Mouse (Mus musculus) embryonic facial prominence, embryonic 10.5 days (tissue): ENCODE results near the gene Idua. TPM values are rescaled to one million over a fixed set of nuclear protein-coding genes. Genes with fewer than 3 reads are reported as not detected.
A peak's percentile ranks its signal among the peaks of the same experiment; 100 is the strongest.
"Not testable (repeated sequence)": the region's sequence is repeated elsewhere in the genome, so short reads cannot be mapped to it uniquely, and the experiment has no call there.

Experiments
- DNase-seq: peaks from one replicate; pipeline ENCODE4 v3.0.0-alpha.2; 2017; ENCODE audit warnings: low spot score
- H3K27ac ChIP-seq: fragments of 300-500 bp; sonication (generic); replicated peaks from 2 replicates; pipeline ENCODE4 v1.5.1; 2016; ENCODE audit warnings: mild to moderate bottlenecking
- H3K27me3 ChIP-seq: fragments of 300-500 bp; sonication (generic); replicated peaks from 2 replicates; pipeline ENCODE4 v1.6.1; 2016; ENCODE audit warnings: low read depth, mild to moderate bottlenecking; ENCODE audit not compliant: poor library complexity, severe bottlenecking
- H3K36me3 ChIP-seq: fragments of 300-500 bp; sonication (generic); replicated peaks from 2 replicates; pipeline ENCODE4 v1.6.1; 2016; ENCODE audit warnings: mild to moderate bottlenecking, moderate library complexity
- H3K4me1 ChIP-seq: fragments of 300-500 bp; sonication (generic); 2 replicates; pipeline ENCODE4 v1.6.1; 2016
- H3K4me3 ChIP-seq: fragments of 300-500 bp; sonication (generic); 2 replicates; pipeline ENCODE4 v1.5.1; 2016; ENCODE audit warnings: mild to moderate bottlenecking, moderate library complexity
- H3K9me3 ChIP-seq: fragments of 300-500 bp; sonication (generic); 2 replicates; pipeline ENCODE4 v1.6.1; 2016; ENCODE audit warnings: mild to moderate bottlenecking
- WGBS: fragments of 180-500 bp; shearing (Covaris S2); methylation state at CpG from one replicate; pipeline ENCODE4 v1.1.7; 2016; 5-methylcytosine and 5-hydroxymethylcytosine counted together
- polyA plus RNA-seq: library from polyadenylated mRNA; unstranded; fragments of >200 nt; fragmentation: Nextera tagmentation; extraction: Ambion mirVana; gene quantifications from 2 replicates; pipeline ENCODE4 v1.2.1, GENCODE M21; 2016

Gene Idua
- 9.3 and 9.6 TPM in 2 replicates for polyA plus RNA-seq

- peak within 1 kb of the TSS; percentile 81 for H3K4me3 ChIP-seq
- H3K27ac ChIP-seq, result peak within 1 kb of the TSS; percentile 86
- H3K4me1 ChIP-seq, result peaks cover 20% of the 10 kb centered on the region
- H3K36me3 ChIP-seq, result peaks cover 35% of the 10 kb centered on the region
- H3K9me3 ChIP-seq, result no peaks in the 10 kb centered on the region
- peaks cover 6% of the 10 kb centered on the region; the same call in 1 of the 2 replicates for H3K27me3 ChIP-seq
- WGBS, result 11% methylated on average over 24 of the region's 24 CpGs
- peak; percentile 16 for DNase-seq
Observed at GRCm38 (mm10) chr5:108659698-108660631, at the start of gene Idua. Gene Idua, plus strand, starts transcription at chr5:108660331.

GRCm38 (mm10) chr5:108610426-108610825, 49.7 kb upstream of the Idua start:
- no peaks in the 10 kb centered on the region for H3K4me1 ChIP-seq
- peaks cover 98% of the 10 kb centered on the region for H3K36me3 ChIP-seq
- H3K4me3 ChIP-seq, result no peak overlapping the region
- H3K9me3 ChIP-seq, result no peaks in the 10 kb centered on the region
- WGBS, result 100% methylated on average over 1 of the region's 1 CpGs
- no peak for DNase-seq
- H3K27me3 ChIP-seq, result no peaks in the 10 kb centered on the region
- no peak overlapping the region for H3K27ac ChIP-seq

- Histone ChIP-seq H3K4me3 (no peak overlapping the region), H3K27ac (no peak overlapping the region), H3K9me3 (no peaks in the 10 kb centered on the region), H3K36me3 (peaks cover 75% of the 10 kb centered on the region), H3K27me3 (no peaks in the 10 kb centered on the region), H3K4me1 (no peaks in the 10 kb centered on the region)
- WGBS, result 88% methylated on average over 2 of the region's 2 CpGs
- DNase-seq, result no peak
Observed at GRCm38 (mm10) chr5:108621870-108622269, 38.3 kb upstream of the Idua start.

DNA sequence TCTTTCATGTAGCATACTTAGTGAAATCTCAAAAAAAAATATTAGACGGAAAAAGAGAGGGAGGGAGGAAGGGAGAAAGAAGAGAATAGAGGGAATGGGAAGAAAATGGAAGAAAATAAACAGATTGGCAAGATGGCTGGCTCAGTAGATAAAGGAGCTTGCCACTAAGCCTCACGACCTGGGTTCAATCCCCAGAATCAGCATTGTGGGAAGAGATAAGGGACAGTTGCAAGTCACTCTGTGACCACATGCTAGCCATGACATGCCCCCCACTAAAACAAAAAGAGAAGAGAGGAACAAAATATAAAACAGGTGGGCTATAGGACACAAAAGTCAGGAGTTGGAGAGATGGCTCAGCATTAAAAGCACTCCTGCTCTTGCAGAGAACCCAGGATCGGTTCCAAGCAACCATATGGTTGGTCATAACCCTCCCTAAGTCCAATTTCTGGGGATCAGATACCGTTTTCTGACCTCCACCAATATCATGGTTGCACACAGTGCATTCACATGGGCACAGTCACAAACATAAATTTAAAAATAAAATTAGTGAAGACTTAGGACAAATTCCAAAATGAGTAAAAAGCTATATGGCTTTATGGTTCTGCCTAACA, 34.0 kb upstream of the Idua start:
- Histone ChIP-seq H3K9me3 (no peaks in the 10 kb centered on the region), H3K27ac (no peak overlapping the region), H3K4me3 (no peak overlapping the region), H3K4me1 (peaks cover 16% of the 10 kb centered on the region), H3K27me3 (no peaks in the 10 kb centered on the region), H3K36me3 (peaks cover 36% of the 10 kb centered on the region)
- WGBS, result 84% methylated on average over 4 of the region's 4 CpGs
- no peak for DNase-seq

- peak overlapping the region; percentile 95 for H3K27ac ChIP-seq
- H3K27me3 ChIP-seq, result no peaks in the 10 kb centered on the region
- no peaks in the 10 kb centered on the region for H3K9me3 ChIP-seq
- peaks cover 7% of the 10 kb centered on the region for H3K36me3 ChIP-seq
- peaks cover 16% of the 10 kb centered on the region for H3K4me1 ChIP-seq
- 3% methylated on average over 32 of the region's 32 CpGs for WGBS
- no peak for DNase-seq
- H3K4me3 ChIP-seq, result peak overlapping the region; percentile 98
Observed at GRCm38 (mm10) chr5:108628891-108629633, 31.1 kb upstream of the Idua start.

DNA sequence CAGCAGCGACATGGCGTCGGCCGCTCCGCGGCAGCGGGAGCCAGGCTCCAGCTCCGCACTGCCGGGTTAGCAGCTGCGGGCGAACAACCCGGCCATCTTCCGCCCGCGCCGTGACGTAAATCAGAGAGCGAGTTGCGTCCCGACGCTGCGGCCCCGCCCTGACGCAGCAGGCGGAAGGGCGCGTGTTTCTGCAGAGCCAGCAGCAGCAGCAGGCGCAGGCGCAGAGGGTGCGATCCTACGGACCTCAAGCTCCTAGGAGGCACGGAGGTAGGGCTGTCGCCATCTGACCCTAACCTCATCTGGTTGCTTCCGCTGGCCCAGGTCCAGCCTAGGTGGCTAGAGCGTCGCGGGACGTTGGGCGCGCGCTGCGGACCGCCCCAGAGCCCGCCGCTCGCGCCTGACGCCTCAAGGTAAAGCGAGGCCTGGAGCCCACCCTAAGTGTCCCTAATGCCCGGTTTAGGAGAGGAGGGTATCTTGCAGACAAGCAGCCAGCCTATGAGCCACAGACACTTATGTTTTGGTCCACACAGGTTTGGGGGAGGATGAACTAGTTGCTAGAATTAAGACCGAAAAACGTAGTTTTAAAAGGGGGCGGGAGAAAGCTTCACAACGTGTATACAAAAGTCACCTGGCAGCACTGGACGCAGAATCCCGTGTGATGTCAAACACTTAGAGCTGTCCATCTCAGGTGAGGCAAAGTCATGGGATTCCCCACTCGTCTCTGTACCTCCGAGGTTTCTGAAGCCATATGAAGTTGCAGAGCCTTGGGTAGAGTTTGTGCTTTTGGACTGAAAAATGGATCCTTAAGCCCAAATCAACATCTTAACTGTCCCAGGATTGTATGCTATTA, 30.3 kb upstream of the Idua start, which contains the start of the genes Gak and Tmem175:
TSS of gene Gak (minus strand) at position 122 of the 850 bp plus-strand sequence.
TSS of gene Tmem175 (plus strand) at position 137 of the 850 bp plus-strand sequence.
- under 1% methylated on average over 58 of the region's 58 CpGs for WGBS

DNA sequence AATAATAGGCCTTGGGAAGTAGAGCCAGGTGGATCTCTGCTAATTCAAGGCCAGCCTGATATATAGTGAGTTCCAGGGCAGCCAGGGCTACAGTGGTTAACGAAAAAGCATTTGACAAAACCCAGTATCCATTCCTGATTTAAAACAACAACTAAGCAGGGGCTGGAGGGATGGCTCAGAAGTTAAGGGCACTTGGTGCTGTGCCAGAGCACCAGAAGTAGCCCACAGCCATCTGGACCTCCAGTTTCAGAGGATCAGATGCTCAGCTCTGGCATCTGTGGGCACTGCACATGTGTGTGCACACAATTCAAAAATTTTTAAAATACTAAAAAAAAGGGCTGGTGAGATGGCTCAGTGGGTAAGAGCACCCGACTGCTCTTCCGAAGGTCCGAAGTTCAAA, 26.5 kb upstream of the Idua start:
- Histone ChIP-seq H3K27ac (no peak overlapping the region), H3K9me3 (no peaks in the 10 kb centered on the region), H3K4me1 (peaks cover 11% of the 10 kb centered on the region), H3K4me3 (no peak overlapping the region), H3K27me3 (no peaks in the 10 kb centered on the region), H3K36me3 (0 out of 2 replicates have a peak, but pooled peaks cover 4% of the 10 kb centered on the region)
- WGBS, result 90% methylated on average over 4 of the region's 4 CpGs
- DNase-seq, result no peak

More for the DNA sequence above, 30.3 kb upstream of the Idua start, which contains the start of the genes Gak and Tmem175:
- peak within 1 kb of the TSS; percentile 98 for H3K4me3 ChIP-seq
- peak; percentile 95 for DNase-seq
- H3K36me3 ChIP-seq, result no peaks in the 10 kb centered on the region
- H3K27me3 ChIP-seq, result no peaks in the 10 kb centered on the region
- peak within 1 kb of the TSS; percentile 95 for H3K27ac ChIP-seq
- H3K9me3 ChIP-seq, result no peaks in the 10 kb centered on the region
- H3K4me1 ChIP-seq, result peaks cover 16% of the 10 kb centered on the region

- not testable (repeated sequence) for H3K36me3 ChIP-seq, H3K27me3 ChIP-seq, H3K9me3 ChIP-seq, DNase-seq, H3K4me3 ChIP-seq, H3K4me1 ChIP-seq, H3K27ac ChIP-seq
- WGBS, result 87% methylated on average over 3 of the region's 3 CpGs
Observed at GRCm38 (mm10) chr5:108634088-108634487, 26.0 kb upstream of the Idua start.

DNA sequence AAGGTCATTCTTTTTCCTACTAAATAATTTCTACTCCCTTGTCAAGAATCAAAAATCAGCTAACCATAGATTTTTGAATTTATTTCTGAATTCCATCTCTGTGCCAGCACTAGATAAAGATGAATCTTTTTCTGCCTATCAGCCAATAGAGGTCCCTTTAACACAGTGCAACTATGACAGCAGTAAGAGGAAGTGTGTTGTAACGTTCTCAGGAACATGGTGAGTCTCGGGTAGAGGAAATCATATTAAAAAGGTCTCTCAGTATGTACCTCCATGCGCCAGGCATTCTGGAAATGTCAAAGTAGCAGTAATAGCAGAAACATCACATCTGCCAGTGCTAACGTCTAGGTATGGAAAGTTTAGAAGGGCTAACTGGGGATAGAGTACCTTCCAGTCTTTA, 24.0 kb upstream of the Idua start:
- H3K4me3 ChIP-seq, result no peak overlapping the region
- H3K27ac ChIP-seq, result no peak overlapping the region
- H3K27me3 ChIP-seq, result no peaks in the 10 kb centered on the region
- no peaks in the 10 kb centered on the region for H3K9me3 ChIP-seq
- peaks cover 4% of the 10 kb centered on the region; the same call in 1 of the 2 replicates for H3K36me3 ChIP-seq
- 79% methylated on average over 4 of the region's 4 CpGs for WGBS
- H3K4me1 ChIP-seq, result no peaks in the 10 kb centered on the region
- no peak for DNase-seq

GRCm38 (mm10) chr5:108643674-108644073, 16.5 kb upstream of the Idua start:
- no peak for DNase-seq
- Histone ChIP-seq H3K27me3 (no peaks in the 10 kb centered on the region), H3K9me3 (no peaks in the 10 kb centered on the region), H3K4me3 (no peak overlapping the region), H3K36me3 (peaks cover 51% of the 10 kb centered on the region), H3K4me1 (no peaks in the 10 kb centered on the region), H3K27ac (no peak overlapping the region)
- WGBS, result 82% methylated on average over 2 of the region's 2 CpGs

DNA sequence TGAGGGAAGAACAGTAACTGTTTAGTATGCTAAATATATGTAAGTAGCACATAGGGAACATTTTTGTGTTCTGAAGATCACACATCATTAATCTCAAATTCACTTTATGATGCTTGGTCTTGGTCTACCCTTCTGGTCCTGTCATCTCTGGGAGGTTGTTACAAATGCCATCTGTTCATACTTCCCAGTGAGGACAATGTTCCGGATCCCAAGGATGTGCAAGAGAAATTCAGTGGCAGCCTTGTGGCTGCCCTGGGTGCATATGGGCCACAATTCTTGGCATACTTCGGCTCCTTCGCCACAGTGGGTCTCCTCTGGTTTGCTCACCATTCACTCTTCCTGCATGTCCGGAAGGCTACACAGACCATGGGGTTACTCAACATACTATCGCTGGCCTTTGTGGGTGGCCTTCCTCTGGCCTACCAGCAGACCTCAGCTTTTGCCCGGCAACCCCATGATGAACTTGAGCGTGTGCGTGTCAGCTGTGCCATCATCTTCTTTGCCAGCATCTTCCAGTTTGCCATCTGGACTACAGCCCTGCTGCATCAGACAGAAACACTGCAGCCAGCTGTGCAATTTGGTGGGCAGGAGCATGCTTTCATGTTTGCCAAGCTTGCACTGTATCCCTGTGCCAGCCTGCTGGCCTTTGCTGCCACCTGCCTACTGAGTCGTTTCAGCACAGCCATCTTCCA, 14.3 kb upstream of the Idua start:
- DNase-seq, result no peak
- WGBS, result 93% methylated on average over 9 of the region's 9 CpGs
- Histone ChIP-seq H3K27me3 (no peaks in the 10 kb centered on the region), H3K36me3 (peaks cover 72% of the 10 kb centered on the region), H3K4me3 (no peak overlapping the region), H3K9me3 (no peaks in the 10 kb centered on the region), H3K4me1 (no peaks in the 10 kb centered on the region), H3K27ac (no peak overlapping the region)
